Mouse (Mus musculus) thymus, postnatal 10 days (tissue): ENCODE results near the gene Sall4.

ENCODE experiments used
- DNase-seq, 2 experiments: peaks; one replicate each; pipeline ENCODE4 v3.0.0; 2021; ENCODE audit warnings: low spot score in 2 of 2

The Sall4 gene

DNA sequence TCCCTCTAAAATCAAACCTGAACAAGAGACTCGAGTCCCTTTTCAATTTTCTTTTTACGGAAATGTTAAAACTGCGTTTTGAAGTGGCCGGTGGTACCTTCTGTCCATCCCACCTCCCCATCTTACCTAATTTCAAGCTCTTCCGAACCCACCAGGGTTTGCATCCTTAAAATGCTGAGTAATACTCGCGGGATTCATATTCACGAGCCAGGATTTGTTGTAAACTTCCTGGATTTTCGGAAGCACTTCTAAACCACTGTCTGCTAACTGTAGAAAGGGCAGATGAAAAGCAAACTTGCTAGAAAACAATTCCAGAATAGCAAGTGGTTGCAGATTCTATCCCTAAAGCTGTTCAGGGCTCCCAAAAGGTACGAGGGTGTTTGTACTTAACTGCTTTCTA is at the start of gene Sall4:
Gene Sall4 (minus strand): TSS at position 362 of the 400 bp plus-strand sequence.
- DNase-seq: no peak

DNA sequence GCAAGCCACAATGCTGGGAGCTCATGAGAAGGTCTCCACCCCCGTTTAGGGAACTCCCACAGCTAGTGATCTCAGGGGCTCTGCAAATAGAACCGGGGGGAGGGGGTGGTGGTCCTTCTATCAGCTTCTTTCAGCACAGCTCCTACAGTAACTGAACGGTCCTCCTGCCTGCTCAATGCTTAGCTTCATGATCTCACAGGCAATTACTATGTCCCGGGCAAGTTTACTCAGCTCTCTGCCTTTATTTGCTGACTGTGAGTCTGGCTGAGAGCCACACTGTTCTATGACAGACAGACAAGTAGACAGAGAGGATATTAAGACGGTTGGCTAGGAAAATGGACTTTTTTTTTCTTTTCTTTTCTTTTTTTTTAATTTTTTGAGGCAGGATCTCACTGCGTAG is 45.5 kb upstream of the Sall4 start:
- DNase-seq: no peak

DNA sequence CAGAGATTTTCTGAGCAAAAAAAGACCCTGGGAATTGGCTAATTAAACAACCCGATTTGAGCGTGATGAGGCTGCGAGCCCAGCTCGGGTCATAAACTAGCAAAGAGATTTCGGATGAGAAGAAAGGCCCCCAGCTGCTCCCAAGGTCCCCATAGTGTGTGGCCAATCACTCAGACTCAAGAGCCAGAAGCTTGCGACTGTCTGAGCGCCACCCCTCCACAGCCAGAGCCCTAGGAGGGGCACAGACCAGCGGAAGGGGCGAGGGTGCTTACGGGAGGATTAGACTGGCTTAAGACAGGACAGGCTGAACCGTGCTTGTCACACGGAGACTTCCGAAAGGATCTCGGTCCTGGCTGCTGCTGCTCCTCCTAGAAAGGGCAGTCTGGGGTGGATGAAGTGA is 42.2 kb upstream of the Sall4 start:
- DNase-seq: no peak

DNA sequence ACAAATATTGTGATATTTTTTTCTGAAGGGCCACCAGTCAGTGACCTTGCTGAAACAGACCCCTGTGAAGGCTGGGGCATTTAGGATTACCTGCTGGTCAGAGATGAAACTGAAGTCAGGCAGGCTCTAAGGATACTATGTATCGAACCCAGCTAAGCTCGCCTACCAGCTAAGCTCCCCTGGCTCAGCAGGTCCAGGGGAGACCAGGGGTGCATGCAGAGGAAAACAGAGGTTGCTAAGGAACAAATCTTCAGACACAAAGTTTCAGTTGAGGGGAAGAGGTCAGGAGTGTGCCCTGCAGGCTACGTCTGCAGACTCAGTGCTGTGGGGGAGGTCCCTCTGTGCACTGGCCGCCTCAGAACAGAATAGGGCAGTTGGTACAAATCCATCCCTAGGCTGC is 39.9 kb upstream of the Sall4 start:
- no peak for DNase-seq

DNA sequence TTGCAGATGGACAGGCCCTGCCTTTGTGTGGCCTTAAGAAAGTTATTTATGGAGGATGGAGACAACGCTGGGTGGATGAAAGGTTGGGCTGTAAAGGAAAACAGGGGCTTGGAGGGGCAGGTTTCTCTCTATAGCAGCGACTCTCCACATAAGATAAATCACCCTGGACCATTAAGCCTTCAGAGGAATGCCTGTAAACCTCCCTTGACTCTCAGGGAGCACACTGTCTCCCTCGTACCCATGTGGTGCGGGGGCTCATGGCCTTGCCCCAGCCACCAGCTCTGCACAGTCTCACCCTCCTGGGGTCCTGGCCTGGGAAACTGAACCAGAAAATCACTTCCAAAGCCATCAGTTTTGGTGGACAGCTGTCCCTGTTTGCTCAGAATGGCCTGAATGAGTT is 36.1 kb upstream of the Sall4 start:
- no peak for DNase-seq

DNA sequence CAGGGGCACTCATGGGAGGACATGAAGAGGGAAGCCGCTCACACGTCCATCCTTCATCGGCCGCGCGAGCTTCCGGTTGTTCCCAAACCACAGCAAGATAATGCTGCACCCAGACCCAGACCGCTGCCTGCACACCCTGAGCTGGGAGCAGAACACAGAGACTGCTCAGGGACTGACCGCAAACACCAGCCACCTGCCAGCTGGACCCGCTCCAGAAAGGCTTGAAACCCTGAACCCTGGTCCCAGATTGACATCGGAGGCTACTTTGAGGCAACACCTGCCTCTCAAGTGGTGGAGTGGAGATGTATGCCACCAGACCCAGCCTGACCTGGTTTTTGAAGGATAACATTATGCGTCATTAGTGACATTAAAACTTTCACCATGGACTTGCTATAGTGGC is 31.6 kb upstream of the Sall4 start:
- no peak for DNase-seq

DNA sequence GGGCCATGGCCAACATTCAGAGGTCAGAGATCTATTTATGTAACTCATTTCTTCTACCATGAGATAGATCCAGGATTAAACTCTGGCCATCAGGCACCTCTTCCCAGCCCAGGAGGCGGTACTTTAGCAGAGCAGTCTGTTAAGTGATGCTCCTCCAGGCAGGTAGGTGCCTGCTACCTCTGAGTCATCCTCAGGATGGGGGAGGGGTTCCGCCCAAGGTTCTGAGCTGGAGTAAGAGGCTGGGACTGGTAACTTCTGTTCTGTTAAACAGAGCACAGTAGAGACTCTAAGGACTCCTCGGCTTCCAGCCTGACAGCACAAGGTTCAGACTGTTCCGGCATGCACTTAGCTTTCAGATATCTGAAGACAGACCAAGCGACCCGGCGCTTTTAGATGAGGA is 31.2 kb upstream of the Sall4 start:
- no peak for DNase-seq

DNA sequence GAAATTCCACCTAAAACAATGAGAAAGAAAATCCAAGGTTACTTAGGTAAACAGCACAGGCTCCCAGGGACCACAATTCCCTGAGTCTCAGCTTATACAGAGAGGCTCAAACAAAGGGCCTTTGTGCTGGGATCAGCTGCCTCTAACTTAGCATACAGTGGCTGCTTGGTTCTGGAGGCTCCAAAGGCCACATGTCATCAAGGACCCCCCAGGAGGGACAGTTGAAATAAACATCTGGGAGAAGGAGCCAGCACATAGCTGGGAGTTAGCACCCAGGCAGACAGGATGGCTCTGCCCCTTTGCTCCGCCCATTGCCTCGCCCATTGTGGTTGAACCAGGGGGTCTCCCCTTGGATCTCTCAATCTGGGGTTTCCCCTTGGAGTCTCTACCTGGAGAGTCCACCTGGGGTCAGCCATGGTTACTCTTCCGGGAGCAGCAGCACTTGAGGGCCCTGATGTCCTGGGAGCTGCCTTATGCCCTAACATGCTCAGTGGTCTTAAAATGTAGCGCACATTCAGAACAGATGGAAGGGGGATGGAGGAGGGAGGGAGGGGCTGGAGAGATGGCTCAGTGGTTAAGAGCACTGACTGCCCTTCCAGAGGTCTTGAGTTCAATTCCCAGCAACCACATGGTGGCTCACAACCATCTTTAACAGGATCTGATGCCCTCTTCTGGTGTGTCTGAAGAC is 23.5 kb upstream of the Sall4 start:
- DNase-seq: no peak

DNA sequence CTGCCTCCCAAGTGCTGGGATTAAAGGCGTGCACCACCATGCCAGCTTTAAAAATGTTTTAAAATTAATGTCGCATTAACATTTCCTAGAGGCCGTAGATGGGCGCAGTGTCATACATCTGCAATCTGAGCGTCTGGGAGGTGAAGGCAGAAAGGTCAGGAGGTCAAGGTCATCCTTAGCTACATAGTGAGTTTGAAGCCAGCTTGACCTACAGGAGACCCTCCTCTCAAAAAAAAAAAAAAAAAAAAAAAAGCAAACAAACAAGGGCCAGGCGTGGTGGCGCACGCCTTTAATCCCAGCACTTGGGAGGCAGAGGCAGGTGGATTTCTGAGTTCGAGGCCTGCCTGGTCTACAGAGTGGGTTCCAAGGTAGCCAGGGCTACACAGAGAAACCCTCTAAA is 18.4 kb upstream of the Sall4 start:
- no peak for DNase-seq

DNA sequence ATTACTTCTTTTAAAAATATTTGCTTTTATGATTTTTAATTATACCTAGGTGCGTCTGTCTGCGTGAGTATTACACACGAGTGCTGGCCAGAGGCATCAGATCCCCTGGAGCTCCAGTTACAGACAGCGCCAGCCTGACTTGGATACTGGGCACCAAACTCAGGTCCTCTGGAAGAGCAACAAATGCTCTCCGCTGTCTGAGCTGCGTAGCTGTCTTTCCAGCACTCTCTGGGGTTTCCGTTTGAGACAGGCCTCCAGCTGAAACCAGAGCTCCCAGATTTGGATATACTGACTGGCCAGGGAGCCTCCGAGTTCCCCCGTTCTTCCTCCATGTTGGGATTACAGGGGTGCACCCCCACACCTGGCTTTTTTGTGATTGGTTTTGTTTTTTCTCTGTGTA is 12.9 kb upstream of the Sall4 start:
- no peak for DNase-seq

DNA sequence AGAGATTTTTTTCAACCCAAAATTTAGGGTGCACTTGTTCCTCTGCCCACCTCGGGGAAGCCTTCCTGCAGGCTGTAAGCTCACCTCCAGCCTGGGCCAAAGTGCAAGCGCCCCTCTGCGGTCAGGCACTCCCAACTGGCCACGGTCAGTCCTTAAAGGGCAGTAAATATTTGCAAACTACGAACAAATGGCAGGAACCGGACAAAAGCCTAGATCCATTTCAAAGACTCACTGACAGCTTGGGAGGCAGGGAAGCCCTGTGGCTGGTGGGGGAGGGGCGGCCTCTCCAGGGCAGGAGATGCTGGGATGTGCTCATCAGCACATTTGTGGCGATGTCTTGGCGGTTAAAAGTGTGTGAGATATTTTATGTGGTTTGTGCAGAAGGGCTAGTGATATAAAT is 12.3 kb upstream of the Sall4 start:
- no peak for DNase-seq

DNA sequence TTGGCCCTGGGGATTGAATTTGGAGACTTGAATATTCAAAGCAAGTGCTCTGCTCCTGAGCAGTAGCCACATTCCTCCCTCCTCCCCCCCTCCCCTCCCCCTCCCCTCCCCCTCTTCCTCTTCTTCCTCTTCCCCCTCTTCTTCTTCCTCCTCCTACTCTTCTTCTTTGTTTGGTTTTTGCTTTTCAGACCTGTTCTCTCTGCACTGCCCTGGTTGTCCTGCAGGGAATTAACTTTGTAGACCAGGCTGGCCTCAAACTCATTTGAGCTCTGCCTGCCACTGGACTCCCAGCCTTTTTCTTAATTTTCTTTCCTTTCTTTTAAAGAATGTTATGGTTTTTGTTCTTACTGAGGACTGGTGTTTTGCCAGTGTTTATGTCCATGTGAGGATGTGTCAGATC is 9.7 kb upstream of the Sall4 start:
- DNase-seq: no peak

DNA sequence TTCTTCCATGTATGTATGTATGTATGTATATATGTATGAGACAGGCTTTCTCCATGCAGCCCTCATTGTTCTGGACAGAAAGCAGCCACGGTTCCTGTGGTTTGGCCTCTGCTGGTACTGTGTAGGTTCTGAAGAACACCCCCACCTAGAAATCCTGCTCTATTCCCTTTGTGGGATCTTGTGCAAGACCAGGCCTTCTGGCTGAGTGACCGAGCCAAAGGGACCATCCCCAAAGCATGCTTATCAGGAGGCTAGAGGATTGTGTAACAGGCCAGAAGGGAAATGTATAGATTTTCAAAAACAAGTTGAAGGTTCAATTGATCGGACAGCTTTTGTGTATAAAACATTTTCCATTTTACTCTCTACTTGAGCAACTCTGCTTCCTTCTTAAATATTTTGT is 8.5 kb upstream of the Sall4 start:
- no peak for DNase-seq

DNA sequence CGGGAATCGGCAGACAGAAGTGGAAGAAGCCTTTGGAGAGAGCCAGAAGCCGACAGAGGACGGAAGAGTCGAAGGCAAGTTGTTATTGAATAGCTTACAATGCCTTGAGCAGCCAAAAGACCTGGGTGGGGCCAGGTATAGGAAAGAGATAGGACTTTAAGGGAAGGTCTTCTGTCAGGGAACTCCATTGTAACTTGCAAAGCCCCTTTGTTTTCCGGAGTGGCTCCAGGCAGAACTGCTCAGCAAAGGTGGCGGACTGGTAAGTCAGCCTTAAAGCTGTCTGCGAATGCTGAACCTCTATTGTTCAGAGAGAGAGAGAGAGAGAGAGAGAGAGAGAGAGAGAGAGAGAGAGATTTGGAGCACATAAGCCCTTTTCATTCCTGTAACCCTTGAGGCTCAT is 1.5 kb upstream of the Sall4 start:
- no peak for DNase-seq

DNA sequence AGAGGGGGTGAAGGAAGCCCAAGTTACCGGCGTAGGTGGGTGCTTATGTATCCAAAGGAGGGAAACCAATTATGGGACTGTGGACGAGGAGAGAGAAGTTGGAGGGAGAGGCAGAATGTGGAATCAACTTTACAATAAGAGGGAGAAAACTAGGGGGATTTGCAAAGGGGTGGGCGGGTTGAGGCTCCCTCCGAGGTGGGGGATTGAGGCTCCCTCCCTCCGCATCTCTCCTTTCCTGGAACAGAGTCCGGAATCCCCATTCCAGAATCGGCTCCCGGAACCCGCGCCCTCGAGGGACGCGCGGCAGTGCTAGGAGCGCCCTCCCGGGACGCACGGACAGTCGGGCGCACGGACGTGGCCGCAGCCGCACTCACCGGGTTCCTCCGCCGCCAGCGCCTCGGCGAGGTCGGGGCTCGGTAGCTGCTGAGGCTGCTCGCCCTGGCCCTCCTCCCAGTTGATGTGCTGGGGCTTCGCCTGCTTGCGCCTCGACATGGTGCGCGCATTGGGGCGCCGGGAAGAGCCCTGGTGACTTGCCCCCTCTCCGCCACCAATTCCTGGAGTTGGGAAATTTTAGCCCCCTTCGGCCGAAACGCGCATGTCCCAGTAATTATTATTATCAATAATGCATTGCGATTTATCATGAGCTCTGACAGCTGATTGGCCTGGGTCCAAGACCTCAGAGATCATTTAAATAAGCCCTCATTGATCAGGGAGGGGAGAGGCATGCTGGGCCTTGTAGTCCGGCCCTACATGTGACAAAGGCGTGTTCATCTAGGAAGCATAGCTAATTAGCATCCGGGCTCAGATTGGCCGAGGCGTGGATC is 993 bp downstream of the Sall4 start:
- DNase-seq: no peak

DNA sequence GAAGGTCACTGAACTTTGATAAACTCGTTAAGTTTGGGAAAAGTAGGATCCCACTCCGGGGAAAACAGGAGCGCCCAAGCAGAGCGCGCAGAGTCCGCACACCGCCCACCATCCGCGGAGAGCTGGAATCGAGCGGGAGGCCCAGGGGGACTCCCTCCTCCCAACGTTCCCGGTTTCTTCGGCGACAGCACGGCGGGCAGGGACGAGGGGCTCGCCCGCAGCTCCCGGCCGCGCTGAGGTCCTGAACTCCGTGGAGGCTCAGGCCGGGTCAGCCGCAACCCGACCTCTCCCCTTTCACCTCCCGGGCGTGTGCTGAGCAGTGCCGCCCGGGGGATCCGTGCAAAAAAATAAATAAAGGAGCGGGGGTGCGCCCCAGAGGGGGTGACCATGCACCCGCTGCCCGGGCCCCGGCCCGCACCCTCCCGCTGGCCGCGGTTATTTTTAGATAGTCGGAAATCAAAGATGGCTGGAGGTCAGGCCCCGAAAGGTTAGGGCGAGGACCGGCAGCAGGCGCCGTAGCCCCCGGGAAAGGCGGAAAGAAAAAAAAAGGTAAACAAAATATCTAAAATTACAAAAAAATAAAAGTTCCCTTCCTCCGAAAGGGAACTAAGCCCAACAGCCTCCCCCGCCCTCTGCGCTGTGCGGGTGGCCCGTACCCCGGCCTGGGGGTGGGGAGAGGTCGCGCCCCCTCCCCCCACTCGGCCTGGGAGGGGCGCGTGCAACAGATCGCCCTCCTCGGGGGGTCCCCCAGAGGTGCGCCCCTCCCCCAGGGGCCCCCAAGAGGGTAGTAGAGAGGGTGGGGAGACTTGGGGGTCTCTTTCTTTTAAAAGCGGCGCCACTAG is 1.8 kb downstream of the Sall4 start:
- DNase-seq: no peak

DNA sequence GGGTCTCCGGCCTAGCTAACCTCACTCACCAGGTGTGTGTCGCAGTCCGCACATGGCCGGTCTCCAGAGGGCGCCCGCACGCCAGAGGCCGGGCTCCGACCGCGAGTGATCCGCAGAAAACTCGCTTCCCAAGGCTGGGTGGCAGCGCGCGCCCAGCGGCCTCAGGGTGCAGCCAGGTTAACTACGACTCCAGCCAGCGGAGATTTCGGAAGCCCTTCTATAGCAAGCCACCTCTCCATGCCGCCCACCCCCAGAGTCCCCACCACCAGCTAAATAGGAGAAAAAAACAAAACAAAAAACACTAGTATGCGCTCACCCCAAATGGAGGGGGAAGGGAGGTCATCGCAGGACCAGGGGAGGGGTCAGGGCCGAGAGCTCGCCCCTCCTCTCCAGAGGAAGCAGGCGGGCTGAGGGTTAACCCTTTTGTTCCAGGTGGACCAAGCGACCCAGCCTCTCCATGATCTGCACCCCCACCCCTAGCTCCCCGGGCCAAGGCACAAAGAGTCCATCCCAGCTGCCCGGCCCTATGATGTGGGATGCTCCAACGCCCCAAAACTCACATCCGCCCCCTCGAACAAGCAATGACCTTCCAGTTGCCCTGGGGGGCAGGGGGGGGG is 2.6 kb downstream of the Sall4 start:
- DNase-seq: peak; percentile 46 to 73

DNA sequence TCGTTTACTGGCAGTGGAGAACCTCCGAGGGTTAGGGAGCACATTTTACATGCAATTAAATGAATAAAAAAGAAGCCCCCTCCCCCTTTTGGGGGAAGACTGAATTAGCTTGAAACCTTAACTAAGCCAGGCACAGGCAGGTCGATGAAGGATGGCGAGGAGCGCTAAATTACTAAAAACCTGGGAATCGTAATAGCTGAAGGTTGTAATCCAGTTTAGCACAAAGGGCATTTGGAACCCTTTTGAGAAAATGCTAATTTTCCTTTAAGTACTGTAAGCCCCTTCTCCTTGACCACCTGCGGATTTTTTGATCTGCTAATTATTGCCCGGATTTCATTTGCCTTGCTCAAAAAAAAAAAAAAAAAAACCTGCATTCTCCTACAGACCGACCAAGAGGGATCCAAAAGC is 3.3 kb downstream of the Sall4 start:
- no peak for DNase-seq

DNA sequence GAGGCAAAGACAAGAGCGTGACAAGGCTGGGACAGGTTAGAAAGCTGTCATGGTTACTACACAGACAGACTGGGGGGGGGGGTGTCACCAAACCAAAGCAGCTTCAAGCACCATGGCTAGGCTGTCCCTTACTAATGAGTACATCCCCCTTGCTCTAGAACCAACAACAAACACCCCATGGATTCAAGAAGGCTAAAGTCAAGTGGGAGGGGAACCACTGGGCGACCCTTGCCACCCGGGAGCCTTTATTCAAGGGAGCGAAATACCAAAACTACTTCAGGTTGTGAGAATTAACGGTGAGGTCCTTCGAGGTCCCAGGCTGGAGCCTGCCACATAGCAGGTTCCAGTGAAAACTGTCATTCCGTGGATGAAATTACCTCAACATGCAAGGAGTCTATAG is 4.0 kb downstream of the Sall4 start:
- no peak for DNase-seq

DNA sequence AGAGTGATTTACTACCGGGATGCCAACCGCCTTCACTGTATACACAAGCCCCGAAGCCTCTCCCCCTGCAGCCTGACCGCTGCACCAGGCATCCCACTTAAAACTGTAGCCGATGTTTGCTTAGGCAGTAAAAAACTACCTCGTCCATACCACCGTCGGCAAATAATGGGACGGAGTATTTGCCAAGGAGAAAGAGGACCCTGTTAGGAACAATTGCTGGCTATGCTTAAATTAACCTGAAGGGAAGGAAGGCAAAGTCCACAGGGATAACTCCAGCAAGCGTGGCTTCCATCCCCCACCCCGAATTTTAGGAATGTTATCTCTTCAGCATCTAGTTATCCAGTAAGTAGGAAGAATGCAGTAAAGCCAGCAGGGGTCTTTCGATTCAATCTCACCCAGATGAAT is 5.3 kb downstream of the Sall4 start:
- DNase-seq: no peak

DNA sequence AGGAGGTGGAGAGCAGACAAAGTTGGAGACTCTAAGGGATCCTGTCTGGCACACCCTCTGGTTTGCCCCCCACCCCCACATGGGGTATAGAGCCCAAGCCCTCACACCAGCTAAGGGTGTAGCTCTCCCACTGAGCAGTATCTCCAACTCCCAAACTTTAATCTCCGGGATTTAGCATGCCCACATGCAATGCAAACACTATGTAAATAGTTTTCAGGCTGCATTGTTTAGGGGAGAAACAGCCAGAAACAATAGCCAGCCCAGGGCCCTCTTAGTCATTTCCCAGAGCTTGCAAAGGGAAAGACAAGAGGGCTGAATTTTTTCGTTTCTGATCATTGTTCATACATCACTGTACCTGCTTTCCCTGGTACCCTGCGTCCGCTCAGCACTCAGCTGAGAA is 5.8 kb downstream of the Sall4 start:
- DNase-seq: no peak

DNA sequence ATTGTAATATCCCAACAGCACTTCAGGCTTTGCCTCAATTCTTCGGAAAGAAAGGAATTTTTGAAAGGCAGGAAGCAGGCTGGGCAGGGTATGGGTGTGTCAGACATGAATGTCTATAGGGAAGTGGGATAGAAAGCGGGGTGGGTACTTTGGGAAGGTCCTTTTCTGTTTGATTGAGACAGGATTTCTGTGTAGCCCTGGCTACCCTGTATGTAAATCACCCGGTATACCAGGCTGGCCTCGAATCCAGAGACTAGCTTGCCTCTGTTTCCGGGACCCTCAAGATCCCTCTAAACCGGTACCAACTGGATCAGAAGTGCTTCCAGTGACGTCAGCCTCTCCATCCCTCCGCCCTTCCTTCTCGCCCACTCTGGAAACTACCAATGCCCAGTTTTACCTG is 6.6 kb downstream of the Sall4 start:
- DNase-seq: no peak
